Comparison of ENCODE assay signal across 8 mouse cellular contexts in genomic region chr4:34881851-34882250, GRCm38 (mm10). TPM values are rescaled to one million over a fixed set of nuclear protein-coding genes. Genes with fewer than 3 reads are reported as not detected.
DNase-seq lines count a peak whose midpoint lies in the region; ATAC-seq and TF ChIP-seq lines count a peak whose summit lies in the region.

No protein-coding gene starts in this region.

- peak overlapping the region; percentile 92 for H3K4me3 ChIP-seq in spleen, adult 2 months (ENCODE audit: extremely low read depth, insufficient read depth, insufficient read length)
- peak overlapping the region; percentile 77 for H3K4me3 ChIP-seq in liver, embryonic 11.5 days (ENCODE audit: low read depth, low read length)

- DNase-seq in embryo, embryonic 11 days = peak; percentile 6
- no peak for DNase-seq in embryo, embryonic 10 days (ENCODE audit: low spot score)
- DNase-seq in spleen, adult 2 months (ENCODE audit: low read depth in 1 of 2, low spot score in 2 of 2) = no peak
- no peak for DNase-seq in spleen, adult 12 weeks (ENCODE audit: low spot score)
- DNase-seq in liver, embryonic 11.5 days (ENCODE audit: low spot score) = no peak
- no peak for DNase-seq in urinary bladder, postnatal 36 days (ENCODE audit: low spot score in 2 of 2)
- no peak for DNase-seq in left cerebral cortex, postnatal 36 days (ENCODE audit: low spot score in 2 of 2)
- DNase-seq in retina, postnatal 1 day = no peak

- H3K27me3 ChIP-seq in spleen, adult 2 months (ENCODE audit: control insufficient read depth, insufficient read depth, low read length) = no peaks in the 10 kb centered on the region
- no peaks in the 10 kb centered on the region for H3K27me3 ChIP-seq in liver, embryonic 11.5 days (replicated peaks; ENCODE audit: control insufficient read depth, insufficient read depth, low read length)

- 12% methylated on average over 4 of the region's 4 CpGs for WGBS in spleen, adult 2 months
- 14% methylated on average over 4 of the region's 4 CpGs for WGBS in liver, embryonic 11.5 days

- no peak overlapping the region for H3K27ac ChIP-seq in spleen, adult 2 months (ENCODE audit: insufficient read depth, low read length)
- no peak overlapping the region for H3K27ac ChIP-seq in liver, embryonic 11.5 days (ENCODE audit: low read depth, low read length)

- H3K4me2 ChIP-seq in liver, embryonic 11.5 days = peak overlapping the region; percentile 89

- peak overlapping the region; percentile 89 for H3K9ac ChIP-seq in liver, embryonic 11.5 days (ENCODE audit: low read depth, low read length)

- H3K9me3 ChIP-seq in liver, embryonic 11.5 days (ENCODE audit: control insufficient read depth, low read length) = no peaks in the 10 kb centered on the region

- no peak for TF ChIP-seq POLR2A in spleen, adult 2 months (IDR thresholded peaks at IDR 0.05; ENCODE audit: low read depth, low read length)

- H3K4me1 ChIP-seq in spleen, adult 2 months (ENCODE audit: control insufficient read depth, insufficient read depth, insufficient read length) = peaks cover 8% of the 10 kb centered on the region
- H3K4me1 ChIP-seq in liver, embryonic 11.5 days (replicated peaks; ENCODE audit: control insufficient read depth, insufficient read depth, low read length) = peaks cover 18% of the 10 kb centered on the region; the same call in 1 of the 2 replicates

- H3K36me3 ChIP-seq in spleen, adult 2 months (ENCODE audit: control insufficient read depth, insufficient read depth, low read length) = no peaks in the 10 kb centered on the region
- no peaks in the 10 kb centered on the region for H3K36me3 ChIP-seq in liver, embryonic 11.5 days (ENCODE audit: control insufficient read depth, insufficient read depth, low read length)

- intact Hi-C loops in left cerebral cortex, postnatal 36 days (cut with DNase I) = loop anchor here (5.0 to 10.0 kb wide), 2 partner anchors 60 to 107 kb away; partner anchors contain the start of gene Smim8

- ATAC-seq in liver, embryonic 11.5 days (replicated peaks; ENCODE audit: low FRiP score) = no peak

- no peak for TF ChIP-seq CTCF in spleen, adult 2 months (IDR thresholded peaks at IDR 0.05; ENCODE audit: extremely low read depth, insufficient read depth, insufficient read length, insufficient replicate concordance)

RNA-seq across cellular contexts. Expression of gene Zfp292, which starts 0.9 kb away (rescaled TPM):
- 2.0 and 2.1 TPM in 2 replicates for polyA plus RNA-seq in spleen, adult 2 months (2012; rRNA removed)
- 16.2 and 16.8 TPM in 2 replicates for polyA plus RNA-seq in liver, embryonic 11.5 days (2014; fragmentation: Nextera tagmentation; extraction: Ambion mirVana)
- 10 to 100 TPM; 24.0 to 29.4 TPM for total RNA-seq in left cerebral cortex, postnatal 36 days (2021)

RNA-seq across cellular contexts. Expression of gene Cga, which starts 11.7 kb away (rescaled TPM):
- polyA plus RNA-seq in spleen, adult 2 months (2012; rRNA removed) = not detected in 2 replicates
- polyA plus RNA-seq in liver, embryonic 11.5 days (2014; fragmentation: Nextera tagmentation; extraction: Ambion mirVana) = 0.29 TPM in 1 of 2 replicates, not detected in the other
- total RNA-seq in left cerebral cortex, postnatal 36 days (2021) = not detected
